Mouse (Mus musculus): Measurements from ENCODE around the gene Qser1. TPM values are rescaled to one million over a fixed set of nuclear protein-coding genes. Genes with fewer than 3 reads are reported as not detected.
A peak's percentile ranks its signal among the peaks of the same experiment; 100 is the strongest.

Qser1 gene
- total RNA-seq, 2 experiments from 2014 or later, result 10.5 to 11.3 TPM

DNA sequence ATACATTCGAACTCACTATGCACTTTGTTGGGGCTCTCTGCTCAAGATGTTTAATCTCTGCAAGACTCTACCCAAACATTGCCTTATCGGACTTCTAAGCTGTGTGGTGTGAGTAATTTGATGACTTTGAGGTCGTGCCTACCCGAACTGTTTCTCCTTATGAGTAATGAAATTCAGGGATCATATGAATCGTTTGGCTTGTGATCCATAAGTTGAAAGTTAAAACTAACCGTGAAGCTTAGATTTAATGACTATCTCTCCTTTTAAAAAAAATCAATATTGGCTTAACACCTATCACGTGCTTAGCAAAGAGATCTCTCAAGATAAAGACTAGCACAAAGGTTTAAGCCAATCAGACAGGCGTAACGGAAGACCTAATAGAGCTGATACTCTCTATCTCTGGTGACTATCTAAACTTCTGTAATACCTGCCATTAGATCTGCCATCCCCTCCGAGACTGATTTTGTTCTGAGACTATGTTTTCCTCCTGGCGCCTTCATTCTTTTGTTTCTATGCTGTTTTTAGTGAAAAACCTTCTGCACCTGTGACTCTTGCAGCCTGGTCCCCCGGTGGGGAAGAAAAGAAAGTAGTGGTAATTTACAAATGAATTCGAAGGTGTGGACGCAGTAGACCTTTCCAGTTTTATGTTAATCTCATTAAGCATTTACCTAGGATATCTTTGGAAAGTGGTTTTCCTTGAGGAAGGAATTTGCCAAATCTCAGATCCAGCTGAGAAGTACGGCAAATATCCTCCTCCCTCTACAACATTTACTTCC, 1.2 kb upstream of the Qser1 start:
- DNase-seq, result no peak

DNA sequence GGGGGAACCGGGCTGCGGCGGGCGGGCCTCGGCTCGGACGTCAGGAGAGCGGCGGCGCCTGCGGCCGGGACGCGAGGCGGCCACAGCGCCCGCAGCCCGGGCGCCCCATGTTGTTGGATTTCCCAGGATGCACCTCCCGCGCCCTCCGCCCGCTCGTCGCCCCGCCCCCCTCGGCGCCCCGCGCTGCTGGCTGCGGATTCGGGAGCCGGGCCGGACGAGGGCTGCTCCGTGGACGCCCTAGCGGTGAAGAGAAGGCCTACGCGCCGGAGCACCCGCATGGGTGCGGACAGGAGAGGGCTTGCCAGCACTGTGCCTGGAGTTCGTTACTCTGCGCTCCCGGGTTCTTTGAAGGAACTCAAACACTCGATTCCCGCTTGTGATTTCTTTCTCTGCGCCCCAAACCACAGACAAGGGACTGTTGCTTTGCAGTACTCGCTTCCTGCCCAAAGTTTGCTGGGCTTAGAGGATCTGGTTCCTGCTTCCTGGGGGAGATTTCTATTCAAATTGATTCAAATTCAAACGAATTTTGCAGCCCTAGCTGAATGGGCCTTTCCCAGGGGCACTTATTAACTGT, 393 bp upstream of the Qser1 start:
- DNase-seq, result peak; percentile 86 to 87

DNA sequence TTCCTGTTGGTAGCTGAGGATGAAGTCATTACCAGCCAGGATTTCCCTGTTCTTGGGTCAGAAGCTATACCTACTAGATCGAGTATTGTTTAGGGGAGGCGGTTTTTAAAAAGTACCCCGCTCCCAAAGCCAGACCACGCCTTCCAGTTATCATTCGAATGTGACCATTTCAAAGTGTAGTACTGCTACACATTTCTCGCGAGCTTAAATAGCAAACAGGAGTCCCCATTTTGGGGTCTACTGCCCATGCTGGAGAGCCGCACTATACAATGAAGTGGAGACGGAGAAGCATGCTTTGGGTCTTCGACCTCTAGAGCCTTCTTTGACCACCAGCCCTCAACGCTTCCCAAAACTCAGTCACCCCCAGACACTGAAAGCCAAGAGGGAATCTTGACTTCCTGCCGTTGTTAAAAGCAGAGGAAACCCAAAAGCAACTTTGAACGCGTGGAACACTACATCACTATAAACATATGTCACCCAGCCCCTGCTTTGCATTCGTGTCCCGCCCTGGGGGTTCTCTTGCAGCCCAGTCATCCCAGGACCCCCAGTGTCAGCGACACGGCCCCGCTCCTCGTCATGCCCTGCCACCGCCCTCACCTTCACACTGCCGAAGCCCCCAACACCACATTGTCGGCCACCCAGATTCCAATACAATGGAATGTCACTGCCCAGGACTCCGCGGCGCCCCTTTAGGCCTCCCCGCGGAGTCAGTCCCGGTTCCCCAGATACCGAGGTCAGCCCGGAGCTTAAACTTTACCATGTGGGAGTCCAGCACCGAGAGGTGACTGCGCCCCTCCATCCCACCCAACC, 794 bp downstream of the Qser1 start:
- peak; percentile 12 to 19 for DNase-seq

DNA sequence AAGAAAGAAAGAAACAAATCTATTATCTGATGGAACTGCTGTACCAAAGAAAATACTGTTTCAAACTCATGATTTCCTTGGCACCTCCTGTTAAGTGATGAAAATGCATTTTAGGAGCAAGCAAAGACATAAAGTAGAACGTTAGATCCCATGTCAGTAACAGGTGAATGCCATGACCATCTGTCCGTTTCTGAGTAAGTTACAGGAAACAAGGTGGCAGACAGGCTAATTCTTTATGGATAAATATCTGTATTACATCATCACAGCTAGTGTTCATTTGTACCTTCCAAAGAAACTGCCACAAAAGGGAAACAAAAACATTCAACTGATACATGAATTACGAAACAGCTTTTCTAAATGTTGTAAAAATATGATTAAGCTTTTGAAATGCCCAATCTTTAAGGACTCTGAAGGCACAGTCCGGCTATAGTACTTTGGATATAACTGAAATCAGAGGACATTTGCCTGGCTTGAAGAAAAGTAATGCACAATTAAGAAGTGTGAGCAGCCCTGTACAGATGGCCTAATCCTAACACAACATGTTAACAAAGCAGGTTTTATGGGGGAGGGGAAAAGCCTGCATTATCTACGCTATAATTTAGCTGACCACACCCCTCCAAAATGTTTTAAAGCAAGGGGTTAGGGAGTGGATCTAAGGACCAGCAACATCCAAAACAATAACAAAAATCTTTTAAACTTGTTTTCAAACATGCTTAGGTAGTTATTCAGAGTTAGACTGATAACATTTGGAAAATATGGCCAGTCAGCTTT, 2.2 kb downstream of the Qser1 start:
- DNase-seq, result no peak

DNA sequence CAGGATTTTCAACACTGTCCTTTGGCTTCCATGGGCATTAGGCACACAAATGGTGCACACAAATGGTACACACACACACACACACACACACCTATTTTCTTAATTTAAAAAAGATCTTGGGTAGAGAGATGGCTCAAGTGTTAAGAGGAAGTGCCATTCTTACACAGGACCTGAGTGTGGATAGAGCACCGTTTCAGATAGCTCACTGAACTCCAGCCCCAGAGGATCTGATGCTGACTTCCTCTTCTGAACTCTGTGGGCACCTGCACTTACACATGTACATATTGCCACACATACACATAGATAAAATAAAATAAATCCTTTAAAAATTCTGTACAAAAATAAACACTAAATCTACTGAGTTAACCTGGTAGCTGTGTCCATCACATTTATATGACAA, 11.1 kb downstream of the Qser1 start:
- no peak for DNase-seq

DNA sequence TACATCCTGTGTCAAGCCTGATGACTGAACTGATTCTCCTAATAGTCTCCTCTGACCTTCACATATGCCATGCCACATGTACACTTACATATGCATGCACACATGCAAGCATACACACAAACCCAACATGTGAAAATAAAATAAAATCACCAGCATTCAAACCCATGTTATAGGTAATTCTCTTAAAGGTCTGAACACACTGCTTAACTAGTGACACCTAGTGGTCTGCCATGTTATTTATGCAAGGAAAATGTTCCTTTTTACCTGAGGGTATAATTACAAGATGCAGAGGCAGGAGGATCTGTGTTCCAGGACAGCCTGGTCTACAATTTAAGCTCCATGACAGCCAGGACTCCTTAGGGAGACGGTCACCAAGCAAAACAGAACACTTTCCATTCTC, 41.8 kb downstream of the Qser1 start:
- DNase-seq, result no peak

DNA sequence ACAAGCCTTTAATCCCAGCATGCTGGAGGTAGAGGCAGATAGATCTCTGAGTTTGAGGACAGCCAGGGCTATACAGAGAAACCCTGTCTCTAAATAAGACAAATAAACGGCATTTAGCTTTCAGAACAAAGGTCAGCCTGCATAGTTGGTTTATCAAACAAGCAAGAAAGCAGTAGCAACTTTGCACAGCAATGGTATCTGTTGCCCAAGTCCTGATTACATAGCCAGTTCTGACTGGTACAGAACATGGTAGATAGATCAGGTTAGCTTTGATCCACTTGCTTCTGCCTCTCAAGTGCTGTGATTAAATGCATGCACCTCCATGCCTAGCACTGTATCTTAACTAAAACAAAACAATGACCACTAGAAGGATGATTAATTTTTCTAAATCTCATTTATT, 47.9 kb downstream of the Qser1 start:
- DNase-seq, result no peak

DNA sequence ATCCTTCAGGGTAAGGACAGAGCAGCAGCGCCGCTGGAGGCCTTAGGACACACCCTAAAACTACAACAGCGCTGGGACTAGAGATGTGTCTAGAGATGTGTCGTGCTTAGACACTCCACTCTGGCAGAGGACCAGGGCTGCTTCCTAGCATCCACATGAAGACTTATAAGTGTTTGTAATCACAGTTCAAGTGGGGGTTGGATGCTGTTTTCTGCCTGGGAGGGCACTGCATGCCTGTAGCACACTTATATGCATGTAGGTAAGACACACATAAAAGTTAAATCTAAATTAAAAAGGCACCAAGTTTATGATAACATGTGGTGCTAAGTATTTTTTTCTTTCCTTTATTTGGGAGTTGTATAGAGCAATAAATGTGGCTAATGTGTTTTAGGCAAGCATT, 52.5 kb downstream of the Qser1 start:
- no peak for DNase-seq

DNA sequence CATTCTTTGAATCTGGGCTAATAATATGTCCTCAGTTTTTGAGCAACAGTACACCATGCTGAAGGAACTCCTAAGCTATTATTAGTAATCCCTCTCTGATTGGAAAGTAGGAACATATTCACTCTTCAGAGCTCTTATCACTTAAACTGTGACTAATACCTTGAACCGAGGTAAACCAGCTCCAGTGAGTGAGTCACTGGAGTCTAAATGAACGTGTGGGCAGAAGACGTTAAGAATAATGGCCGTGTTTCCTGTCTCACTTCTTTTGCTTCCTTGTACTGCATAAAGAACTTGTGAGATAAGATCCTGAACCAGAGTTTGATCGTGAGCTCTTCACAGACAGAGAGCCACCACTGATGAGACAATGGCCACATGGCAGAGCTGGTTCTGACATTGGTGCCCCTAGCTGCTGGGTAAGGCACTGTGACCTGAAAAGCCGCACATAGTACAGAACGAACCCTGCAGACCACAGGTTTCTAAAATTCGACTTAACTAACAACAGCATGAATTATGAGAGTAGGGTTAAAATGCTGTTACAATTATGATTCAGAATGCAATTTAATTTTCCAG, 53.3 kb downstream of the Qser1 start:
- DNase-seq, result no peak

DNA sequence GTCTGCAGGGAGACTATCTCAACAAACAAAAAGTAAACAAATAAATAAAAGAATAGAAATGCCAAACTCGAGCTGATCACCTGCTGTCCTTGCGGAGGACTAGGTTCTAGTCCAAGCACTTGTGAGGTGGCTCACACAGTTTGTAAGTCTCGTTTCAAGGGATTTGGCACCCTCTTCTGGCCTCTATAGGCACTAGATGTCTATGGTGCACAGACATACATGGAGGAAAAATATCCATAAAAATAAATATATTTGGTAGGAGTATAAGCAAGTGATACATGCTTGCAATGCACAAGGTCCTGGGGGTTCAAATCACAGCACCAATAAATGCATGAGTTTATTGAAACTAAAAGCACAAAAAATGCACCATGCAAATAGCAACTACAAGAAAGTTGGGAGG, 65.9 kb downstream of the Qser1 start:
- no peak for DNase-seq

DNA sequence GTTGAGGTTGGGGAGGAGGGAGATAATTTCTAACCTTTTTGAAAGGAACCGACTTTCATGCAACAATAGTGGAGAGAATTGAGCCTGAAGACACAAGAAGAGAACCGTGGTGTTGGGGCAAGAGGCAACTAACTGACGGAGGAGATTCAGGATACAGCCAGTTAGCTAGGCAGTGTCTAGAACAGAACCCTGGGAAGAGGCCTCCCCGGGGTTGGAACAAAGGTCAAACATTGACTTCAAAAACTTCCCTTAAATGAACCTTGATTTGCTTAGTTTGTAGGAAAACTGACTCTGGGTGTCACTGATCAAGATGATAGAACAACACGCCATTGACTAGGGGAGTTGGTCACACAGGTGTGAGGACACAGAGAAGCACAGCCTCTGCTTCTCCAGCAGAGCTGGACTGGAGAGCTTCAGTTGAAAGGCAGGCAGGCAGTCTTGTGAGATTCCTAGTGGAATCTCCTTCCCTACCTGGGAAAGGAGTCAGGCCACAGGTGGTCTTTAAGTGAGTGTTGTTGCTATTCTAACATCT, 67.8 kb downstream of the Qser1 start:
- no peak for DNase-seq

DNA sequence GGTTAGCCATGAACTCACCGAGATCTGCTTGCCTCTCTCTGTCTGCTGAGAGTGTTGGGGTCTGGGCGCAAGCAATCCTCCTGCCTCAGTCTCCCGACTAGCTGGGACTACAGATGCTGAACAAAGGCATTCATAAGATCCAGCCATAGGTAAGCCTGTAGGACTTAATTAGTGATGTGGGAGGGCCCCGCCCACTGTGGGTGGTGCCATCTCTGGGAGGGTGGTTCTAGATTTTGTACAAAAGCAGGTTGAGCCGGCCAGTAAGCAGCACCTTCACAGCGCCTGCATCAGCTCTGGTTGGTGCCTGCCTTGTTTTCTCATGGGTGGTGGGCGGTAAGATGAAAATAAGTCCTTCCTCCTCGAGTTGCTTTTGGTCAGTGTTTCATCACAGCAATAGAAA, 70.3 kb downstream of the Qser1 start:
- no peak for DNase-seq

DNA sequence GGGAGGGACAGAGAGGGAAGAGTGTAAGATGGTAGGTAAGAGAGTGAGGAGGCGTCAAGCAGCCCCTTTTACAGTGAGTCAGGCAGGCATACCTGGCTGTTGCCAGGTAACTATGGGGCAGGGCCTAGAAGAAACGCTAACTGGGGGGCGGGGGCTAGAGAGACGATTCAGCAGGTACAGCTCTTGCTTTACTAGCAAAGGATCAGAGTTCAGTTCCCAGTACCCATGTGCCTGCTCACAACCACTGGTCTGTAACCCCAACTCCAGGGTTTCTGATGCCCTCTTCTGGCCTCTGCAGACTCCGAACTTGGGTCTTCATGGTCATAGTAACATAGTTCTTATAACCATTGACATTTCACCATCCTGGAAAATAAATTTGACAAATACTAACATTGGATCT, 72.6 kb downstream of the Qser1 start:
- DNase-seq, result no peak

DNA sequence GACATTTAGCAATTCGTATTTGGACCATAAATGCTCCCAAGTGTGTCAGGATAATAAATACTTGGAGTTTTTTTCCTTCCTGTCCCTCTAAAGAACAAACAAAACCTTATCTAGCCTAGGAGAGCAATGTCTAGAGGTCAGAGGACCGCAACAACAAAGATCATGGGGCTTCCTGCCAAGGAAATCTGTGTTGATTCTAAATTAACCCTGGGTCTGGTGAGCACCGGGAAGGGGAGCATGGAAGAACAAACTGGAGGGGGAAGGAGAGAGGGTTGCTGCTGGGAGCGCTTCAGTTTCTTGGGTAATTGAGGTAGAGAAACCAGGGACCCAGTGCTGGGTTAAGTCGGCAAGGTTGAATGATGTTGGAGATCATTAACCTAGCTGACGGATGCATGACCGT, 73.4 kb downstream of the Qser1 start:
- DNase-seq, result no peak

DNA sequence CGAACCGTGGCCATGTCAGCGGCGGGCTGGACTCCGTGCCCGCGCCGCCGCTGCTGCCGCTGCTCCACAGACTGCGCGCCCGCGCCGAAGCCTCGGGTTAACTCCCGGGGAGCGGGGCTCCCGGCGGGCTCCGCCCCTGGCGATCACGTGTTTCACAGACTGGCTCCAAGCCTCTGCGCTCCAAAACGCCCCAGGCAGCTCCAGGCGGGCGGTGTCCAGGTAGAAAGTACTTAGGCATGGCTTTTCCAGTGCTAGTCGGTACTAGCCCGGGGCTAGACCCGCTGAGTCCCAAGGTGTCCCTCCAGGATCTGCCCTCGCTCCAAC, 73.9 kb downstream of the Qser1 start, which contains the start of gene Depdc7:
Depdc7 (minus strand) TSS at position 138 of the 324 bp plus-strand sequence.
- peak; percentile 82 to 84 for DNase-seq

DNA sequence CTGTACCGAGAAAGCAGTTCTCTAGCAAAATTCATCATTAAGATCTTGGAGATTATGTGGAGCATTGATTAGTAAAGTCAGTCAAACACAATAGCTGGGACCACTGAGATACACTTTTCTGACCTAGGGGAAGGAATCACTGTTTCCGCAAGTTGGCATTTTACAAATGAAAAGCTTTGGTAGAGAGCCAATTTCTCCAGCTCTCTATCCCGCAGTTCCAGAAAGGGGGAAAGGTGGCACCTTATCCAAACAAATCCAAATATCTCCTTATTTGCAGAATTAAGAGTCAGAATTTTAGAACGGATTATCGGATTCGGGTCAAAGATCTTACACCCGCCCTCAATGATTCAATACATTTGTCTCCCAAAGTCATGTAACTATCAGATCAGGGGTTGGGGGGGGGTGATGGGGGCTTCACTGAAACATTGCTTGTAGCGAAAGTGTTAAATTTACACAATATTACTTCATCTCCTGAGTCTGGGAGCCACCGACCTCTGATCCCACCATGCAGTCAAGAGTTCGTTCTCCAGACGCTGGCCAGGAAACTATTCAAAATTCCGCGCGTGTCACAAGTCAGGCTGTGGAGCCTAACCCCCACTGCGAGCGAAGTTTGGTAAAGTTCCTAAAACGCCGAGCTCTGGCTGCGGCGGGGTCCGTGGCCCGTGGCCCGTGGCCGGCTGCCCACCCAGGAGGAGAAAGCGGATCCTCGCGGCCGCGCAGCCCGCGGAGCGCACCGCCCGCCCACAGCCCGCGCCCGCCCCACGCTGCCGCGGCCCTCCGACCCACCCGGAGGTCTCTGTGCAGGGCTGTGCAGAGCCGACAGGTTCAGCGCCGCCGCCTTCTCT, 74.4 kb downstream of the Qser1 start:
- no peak for DNase-seq

DNA sequence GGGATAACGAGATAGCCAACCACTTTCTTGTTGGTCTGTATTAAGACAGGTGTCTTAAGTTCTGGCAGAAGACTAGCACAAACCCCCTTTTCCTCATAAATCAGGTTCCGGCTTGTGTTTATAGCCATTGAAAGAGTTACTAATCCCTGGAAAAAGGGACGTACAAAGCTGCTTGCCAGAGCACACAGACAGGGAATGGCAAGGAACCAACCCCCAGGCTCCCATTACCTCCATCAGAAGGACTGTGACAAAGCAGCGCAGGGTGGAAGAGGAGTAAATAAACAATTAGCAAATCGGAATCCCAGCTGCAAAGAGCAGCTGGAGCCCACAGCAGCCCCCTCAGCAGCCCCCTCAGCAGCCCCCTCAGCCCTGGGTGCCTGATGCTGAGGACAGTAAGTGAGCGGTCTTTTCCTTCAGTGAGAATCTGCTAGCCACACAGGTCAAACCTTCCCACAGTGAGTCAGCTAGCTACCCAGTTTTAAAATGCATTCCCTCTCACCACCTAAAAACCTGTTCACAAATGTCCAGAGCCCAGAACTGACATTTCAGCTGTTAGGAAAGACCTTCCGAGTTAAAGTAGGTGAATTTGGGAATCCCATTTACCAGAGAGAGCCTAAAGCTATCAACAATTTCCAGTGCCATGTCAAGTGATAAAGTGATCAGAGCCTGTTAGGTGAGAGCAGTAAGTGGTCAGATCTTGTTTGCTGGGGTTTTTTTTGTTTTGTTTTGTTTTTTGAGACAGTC, 75.4 kb downstream of the Qser1 start:
- no peak for DNase-seq

DNA sequence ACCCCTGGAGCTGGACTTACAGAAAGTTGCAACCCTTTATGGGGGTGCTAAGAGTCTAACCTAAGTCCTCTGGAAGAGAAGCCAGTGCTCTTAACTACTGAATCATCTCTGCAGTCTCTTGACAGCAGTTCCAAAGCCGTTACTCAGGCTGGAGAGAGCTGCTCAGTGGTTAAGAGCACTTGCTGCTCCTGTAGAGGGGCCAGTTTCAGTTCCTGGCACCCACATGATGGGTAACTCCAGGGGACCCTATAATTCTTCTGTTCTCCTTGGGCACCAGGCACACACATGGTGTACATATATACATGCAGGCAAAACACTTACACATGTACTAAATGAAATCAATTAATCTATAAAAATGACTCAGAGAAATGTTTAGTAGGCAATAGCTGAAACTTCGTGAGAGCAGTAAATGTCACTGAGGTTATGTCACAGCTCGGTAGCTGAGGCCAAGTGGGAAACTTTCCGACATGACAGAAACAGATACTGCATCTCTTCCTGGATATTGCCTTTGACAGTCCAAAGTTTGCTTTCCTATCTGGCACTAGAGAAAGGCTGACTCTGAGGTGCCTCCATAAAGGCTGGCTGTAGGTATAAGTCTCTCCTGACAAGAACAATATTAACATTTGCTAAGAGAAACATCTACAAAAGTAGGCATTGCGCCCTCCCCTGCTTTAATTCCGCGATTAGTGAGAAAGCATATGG, 76.2 kb downstream of the Qser1 start:
- no peak for DNase-seq

DNA sequence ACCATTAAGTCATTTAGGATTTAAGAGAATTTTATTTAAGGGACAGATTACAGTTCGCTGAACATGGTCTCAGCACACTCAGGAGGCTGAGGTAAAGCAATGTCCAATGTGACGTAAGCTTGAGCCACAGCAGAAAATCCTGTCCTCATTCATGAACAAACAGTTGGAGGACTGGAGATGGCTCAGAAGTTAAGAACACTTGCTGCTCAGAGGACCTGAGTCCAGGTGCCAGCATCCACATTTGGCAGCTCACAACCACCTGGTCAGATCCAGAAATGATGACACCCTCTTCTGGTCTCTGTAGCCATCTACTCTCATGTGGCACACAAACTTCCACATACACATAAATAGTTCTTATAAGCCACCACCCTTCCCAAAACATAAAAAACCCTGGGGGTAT, 76.9 kb downstream of the Qser1 start:
- DNase-seq, result no peak

DNA sequence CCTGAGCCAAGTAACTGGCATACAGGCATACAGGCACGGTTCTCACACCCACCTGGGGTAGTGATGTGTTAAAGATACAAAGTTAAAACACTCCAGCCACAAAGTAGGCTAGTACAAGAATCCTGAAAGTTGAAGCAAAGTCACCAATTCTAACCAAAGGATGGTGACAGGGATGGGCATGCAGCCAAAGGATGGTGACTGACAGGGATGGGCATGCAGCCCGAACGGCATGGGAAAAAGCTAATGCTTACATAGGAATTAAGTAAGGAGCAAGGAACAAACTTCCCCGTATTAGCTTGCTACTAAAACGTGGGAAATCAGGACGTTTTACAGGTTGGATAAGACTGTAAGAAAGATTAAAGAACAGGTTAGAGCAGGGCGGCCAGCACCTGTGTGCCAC, 80.3 kb downstream of the Qser1 start:
- DNase-seq, result no peak
